Mouse (Mus musculus): Measurements from ENCODE around the gene Naa40. TPM values are rescaled to one million over a fixed set of nuclear protein-coding genes. Genes with fewer than 3 reads are reported as not detected.
A peak's percentile ranks its signal among the peaks of the same experiment; 100 is the strongest.

The Naa40 gene
- polyA plus RNA-seq, 1 experiment from 2014 or later = 90.0 TPM

DNA sequence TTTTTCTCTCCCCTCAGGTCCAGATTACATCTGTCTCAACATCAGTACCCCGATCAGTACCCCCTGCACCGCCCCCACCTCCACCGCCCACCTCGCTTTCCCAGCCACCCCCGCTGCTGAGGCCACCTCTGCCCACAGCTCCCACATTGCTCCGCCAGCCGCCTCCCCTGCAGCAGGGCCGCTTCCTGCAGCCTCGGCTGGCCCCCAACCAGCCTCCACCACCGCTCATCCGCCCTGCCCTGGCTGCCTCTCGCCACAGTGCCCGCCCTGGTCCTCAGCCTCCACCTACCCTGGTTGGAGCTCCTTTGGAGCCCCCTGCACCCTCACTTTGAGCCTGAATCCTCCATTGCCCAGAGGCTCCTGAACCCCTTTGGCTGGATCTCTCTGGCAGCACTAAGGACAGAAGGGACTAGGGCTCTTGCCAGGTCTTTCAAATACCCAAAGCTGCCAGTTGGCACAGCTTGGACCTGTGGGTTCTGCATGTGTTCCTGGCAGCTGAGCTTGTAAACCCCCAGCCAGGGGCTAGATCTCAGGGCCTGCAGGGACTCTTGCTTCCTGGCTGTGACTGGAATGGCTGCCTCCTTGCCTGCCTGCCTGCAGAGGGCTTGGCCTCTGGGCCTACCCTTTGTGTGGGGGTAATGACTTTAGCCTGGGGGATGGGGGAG lies 33.5 kb upstream of the Naa40 start:
- Histone ChIP-seq H3K9ac (peak overlapping the region; percentile 21; the same call in 1 of the 2 replicates), H3K36me3 (replicated peaks) (peaks cover 89% of the 10 kb centered on the region), H3K4me1 (peaks cover 72% of the 10 kb centered on the region), H3K4me3 (replicated peaks) (no peak overlapping the region), H3K27me3 (no peaks in the 10 kb centered on the region), H3K4me2 (no peak overlapping the region), H3K27ac (peak overlapping the region; percentile 83), H3K9me3 (no peaks in the 10 kb centered on the region)
- WGBS = 82% methylated on average over 9 of the region's 13 CpGs
- no peak for ATAC-seq (ENCODE audit: low FRiP score)

DNA sequence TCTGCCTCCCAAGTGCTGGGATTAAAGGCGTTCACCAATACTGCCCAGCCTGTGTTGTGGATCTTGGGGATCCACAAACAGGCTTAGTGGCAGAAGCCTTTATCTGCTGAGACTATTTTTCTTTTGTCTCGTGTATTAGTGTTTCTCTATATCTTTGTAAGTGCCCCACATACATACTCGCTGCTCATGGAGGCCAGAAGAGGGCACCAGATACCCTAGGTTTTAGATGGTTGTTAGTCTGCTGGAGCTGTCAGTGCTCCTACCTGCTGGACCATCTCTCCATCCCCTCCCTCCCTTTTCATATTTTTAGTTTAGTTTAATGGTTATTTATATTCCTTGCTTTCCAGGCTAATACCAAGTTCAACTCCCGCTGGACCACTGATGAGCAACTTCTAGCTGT lies 32.5 kb upstream of the Naa40 start:
- peaks cover 80% of the 10 kb centered on the region for H3K36me3 ChIP-seq (replicated peaks)
- H3K4me1 ChIP-seq = peaks cover 72% of the 10 kb centered on the region
- no peaks in the 10 kb centered on the region for H3K27me3 ChIP-seq
- ATAC-seq (ENCODE audit: low FRiP score) = no peak
- H3K27ac ChIP-seq = 0 out of 2 replicates have a peak overlapping the region, but pooled peaks have one; percentile 83
- H3K9me3 ChIP-seq = no peaks in the 10 kb centered on the region
- 84% methylated on average over 4 of the region's 4 CpGs for whole genome bisulfite sequencing
- no peak overlapping the region for H3K4me2 ChIP-seq
- H3K4me3 ChIP-seq (replicated peaks) = no peak overlapping the region
- H3K9ac ChIP-seq = no peak overlapping the region

DNA sequence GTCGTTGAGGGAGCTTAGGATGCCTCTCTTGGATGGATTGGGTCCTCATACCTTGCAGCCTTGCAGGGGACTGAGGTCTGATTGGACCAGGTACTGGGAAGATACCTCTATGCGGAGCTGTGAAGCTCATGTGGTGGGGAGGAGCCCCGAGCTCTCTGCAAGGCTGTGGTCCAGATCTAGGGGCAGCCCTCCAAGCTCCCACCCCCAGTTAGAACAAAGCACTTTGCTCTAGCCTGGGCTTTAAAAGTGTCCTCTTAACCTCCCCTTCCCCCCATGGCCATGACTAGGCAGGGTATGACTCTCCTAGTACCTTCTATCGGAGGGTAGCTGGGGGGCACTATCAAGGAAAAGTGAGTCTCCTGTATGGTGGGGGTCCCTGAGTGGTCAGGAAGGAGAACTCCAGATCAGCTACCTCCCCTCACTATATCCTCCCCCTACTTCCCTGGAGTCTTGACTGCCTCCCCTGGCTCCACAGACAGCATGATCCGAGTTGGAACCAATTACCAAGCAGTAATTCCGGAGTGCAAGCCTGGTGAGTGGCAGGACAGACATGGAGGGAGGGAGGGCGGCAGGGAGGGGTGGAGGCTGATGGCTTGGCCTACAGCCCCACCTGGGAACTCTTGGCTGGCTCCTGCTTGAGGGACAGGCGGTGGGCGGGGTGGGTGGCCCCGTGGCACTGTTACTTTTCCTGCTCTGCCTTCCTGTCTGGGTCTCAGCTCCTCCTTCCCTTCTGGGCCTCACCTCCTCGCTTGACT lies 28.5 kb upstream of the Naa40 start:
- WGBS = 6% methylated on average over 11 of the region's 11 CpGs

DNA sequence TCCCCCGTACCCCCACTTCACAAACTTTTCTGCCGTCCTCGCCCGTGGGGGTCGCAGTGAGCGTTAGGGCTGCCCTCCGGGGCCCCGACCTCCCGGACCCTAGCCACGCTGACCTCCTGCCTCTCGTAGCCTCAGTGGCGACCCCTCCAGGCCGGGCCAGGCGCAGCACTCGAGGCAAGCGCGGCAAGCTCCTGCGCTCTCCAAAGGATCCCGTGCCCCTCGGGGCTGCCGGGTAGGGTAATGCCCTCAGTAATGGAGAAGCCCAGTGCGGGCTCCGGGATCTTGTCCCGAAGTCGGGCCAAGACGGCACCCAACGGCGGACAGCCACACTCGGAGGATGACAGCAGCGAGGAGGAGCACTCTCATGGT lies 27.7 kb upstream of the Naa40 start:
- ATAC-seq (ENCODE audit: low FRiP score) = peak; percentile 19
- Histone ChIP-seq H3K9ac (peak overlapping the region; percentile 98), H3K36me3 (replicated peaks) (peaks cover 39% of the 10 kb centered on the region), H3K27ac (peak overlapping the region; percentile 100), H3K4me1 (peaks cover 77% of the 10 kb centered on the region), H3K27me3 (no peaks in the 10 kb centered on the region), H3K9me3 (no peaks in the 10 kb centered on the region), H3K4me2 (peak overlapping the region; percentile 97), H3K4me3 (replicated peaks) (peak overlapping the region; percentile 90)
- WGBS = under 1% methylated on average over 27 of the region's 30 CpGs

More for the DNA sequence above, 28.5 kb upstream of the Naa40 start:
- Histone ChIP-seq H3K9ac (peak overlapping the region; percentile 98), H3K4me1 (peaks cover 81% of the 10 kb centered on the region), H3K4me2 (peak overlapping the region; percentile 97), H3K27me3 (no peaks in the 10 kb centered on the region), H3K4me3 (replicated peaks) (peak overlapping the region; percentile 90), H3K9me3 (no peaks in the 10 kb centered on the region), H3K27ac (peak overlapping the region; percentile 100), H3K36me3 (replicated peaks) (peaks cover 46% of the 10 kb centered on the region)
- no peak for ATAC-seq (ENCODE audit: low FRiP score)

DNA sequence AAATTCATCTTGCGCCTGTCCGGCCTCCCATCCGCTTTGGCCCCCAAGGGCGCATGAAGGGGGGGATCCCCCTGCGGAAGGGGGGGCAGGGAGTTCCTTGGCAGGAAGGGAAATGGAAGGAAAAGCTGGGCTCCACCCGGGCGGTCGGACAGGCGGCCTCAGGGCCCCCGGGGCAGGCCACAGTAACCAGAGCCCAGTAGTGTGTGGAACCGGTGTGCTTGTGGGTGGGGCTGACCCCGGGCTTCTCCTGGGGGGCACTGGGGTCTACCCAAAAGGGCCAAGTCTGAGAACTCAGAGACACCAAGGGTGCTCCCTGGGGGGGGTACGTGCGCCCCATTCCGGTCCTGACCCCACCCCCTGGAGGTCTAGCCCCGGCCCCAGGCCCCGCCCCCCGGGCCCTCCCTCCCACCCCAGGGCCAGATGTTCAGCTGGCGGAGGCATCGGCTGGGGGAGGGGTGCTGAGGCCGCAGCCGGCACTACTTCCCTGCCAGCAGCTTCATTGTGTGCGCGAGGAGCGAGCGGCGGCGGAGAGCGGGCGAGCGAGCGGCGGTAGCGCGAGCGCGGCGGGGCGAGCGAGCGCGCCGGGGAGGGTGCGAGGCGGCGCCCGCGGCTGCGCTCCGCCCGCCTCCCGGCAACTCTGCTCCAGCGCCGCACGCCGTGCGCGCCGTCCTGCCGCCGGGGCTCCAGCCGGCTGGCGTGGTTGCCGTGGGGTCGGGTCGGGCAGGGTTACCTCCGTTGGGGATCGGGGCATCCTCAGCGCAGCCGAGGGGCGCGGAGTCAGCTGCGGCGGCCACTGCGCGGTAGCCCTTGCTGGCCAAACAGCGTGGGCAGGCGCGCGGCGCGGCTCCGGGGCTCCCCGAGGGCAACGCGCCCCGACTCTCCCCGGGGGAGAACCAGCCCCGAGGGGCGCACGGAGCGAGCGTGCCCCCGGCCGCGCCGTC lies 27.1 kb upstream of the Naa40 start:
- Histone ChIP-seq H3K4me3 (replicated peaks) (peak overlapping the region; percentile 90), H3K27me3 (no peaks in the 10 kb centered on the region), H3K4me1 (peaks cover 76% of the 10 kb centered on the region), H3K36me3 (replicated peaks) (peaks cover 32% of the 10 kb centered on the region), H3K9me3 (no peaks in the 10 kb centered on the region), H3K27ac (peak overlapping the region; percentile 100), H3K4me2 (peak overlapping the region; percentile 97), H3K9ac (peak overlapping the region; percentile 98)
- under 1% methylated on average over 94 of the region's 97 CpGs for WGBS
- peak; percentile 67 for ATAC-seq (ENCODE audit: low FRiP score)

DNA sequence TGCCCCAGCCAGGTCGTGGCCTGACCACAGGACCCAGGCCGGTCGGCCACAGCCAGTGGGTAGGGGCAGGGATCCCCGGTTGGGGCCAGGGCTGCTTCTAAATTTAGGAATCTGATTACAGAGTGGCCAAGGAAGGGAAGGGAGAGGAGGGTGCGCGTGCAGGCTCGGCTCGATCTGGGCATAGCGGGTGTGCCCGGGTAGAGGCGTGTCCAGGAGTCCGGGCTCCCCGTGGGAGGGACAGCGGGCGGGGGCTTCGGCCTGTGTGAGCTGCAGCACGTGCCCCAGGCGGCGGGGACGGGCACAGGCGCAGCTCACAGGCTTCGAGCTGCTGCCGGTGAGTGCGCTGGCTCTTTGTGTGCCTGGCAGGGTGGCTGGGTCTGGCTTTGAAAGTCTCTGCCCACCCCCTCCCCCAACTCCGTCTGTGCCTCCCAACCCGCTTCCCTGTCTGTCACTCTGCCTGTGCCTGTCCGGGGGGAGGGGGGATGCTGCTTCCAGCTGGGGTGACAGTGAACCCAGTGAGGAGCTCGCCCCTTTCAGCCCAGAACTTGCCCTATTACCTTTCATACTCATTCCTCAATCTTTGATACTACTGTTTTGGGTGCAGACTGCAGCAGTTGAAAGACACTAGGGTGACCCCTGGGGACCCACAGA lies 26.2 kb upstream of the Naa40 start, which contains the start of gene Rcor2:
Gene Rcor2, plus strand, starts transcription at position 235 of the 651 bp plus-strand sequence.
- ATAC-seq (ENCODE audit: low FRiP score) = peak; percentile 75
- H3K27ac ChIP-seq = peak within 1 kb of the TSS; percentile 100
- no peaks in the 10 kb centered on the region for H3K9me3 ChIP-seq
- peaks cover 70% of the 10 kb centered on the region for H3K4me1 ChIP-seq
- peak within 1 kb of the TSS; percentile 98 for H3K9ac ChIP-seq
- 2% methylated on average over 28 of the region's 28 CpGs for WGBS
- H3K27me3 ChIP-seq = no peaks in the 10 kb centered on the region
- H3K36me3 ChIP-seq (replicated peaks) = peaks cover 24% of the 10 kb centered on the region
- H3K4me2 ChIP-seq = peak within 1 kb of the TSS; percentile 97
- H3K4me3 ChIP-seq (replicated peaks) = peak within 1 kb of the TSS; percentile 90

DNA sequence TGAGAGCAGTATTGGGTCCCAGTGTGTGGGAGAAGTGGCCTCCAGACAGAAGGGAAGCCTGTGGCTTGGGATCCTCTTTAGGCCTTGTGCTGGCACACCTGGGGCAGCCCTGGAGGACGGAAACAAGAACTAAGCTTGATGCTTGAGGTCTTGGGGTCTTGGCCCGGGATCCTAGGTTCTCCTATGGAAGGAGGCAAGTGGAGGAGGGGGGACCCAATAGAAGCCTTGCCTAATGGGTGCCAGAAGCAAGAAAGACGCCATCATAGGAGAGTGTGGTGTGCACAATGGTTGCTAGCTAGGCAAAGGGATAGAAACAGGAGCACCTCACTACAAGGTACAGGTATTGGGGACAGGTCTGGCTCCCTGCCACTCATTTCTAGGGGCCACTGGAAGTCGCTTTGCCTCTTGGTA lies 25.4 kb upstream of the Naa40 start:
- Histone ChIP-seq H3K9me3 (no peaks in the 10 kb centered on the region), H3K9ac (peak overlapping the region; percentile 98), H3K36me3 (replicated peaks) (peaks cover 16% of the 10 kb centered on the region), H3K4me1 (peaks cover 62% of the 10 kb centered on the region), H3K4me3 (replicated peaks) (peak overlapping the region; percentile 90), H3K27me3 (no peaks in the 10 kb centered on the region), H3K4me2 (peak overlapping the region; percentile 97), H3K27ac (peak overlapping the region; percentile 100)
- ATAC-seq (ENCODE audit: low FRiP score) = no peak
- WGBS = 11% methylated on average over 4 of the region's 4 CpGs

DNA sequence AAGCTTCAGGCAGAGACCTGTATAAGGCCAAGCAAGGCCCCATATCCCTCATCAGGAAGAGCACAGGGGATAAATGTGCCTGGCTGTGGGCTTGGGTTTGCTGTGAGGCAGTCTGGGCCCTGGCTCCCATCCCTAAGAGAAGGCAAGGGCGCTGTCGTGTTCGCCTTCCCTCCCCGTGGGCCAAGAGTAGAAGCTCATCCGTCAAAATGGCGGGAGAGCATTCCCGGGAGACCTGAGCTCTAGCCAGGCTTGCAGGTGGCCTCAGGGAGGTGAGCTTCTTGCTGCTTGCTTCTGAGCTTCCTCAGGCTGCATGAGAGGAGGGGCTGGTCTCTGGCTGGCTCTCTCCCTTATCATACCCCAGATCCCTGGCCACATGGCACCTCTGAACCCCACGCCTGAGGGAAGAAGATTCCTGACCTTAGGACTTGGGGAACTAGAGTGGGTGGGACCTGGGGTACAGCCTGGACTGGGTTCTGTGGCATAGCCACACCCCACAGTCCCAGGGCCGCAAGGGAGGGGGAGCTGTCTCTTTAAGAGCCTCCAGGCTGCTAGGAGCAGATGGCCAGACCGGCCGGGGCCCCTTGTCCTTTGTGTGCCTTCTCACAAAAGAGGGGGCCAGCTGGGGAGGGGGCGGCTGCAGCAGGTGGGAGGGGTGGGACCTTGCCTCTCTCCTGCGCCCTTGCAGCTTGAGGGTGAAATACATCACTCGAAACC lies 24.7 kb upstream of the Naa40 start:
- H3K9ac ChIP-seq = peak overlapping the region; percentile 98
- H3K9me3 ChIP-seq = no peaks in the 10 kb centered on the region
- peak; percentile 51 for ATAC-seq (ENCODE audit: low FRiP score)
- peak overlapping the region; percentile 97 for H3K4me2 ChIP-seq
- no peaks in the 10 kb centered on the region for H3K27me3 ChIP-seq
- H3K4me3 ChIP-seq (replicated peaks) = peak overlapping the region; percentile 13; the same call in 1 of the 2 replicates
- peaks cover 54% of the 10 kb centered on the region for H3K4me1 ChIP-seq
- WGBS = 4% methylated on average over 12 of the region's 14 CpGs
- H3K36me3 ChIP-seq (replicated peaks) = peaks cover 8% of the 10 kb centered on the region
- H3K27ac ChIP-seq = peak overlapping the region; percentile 100

DNA sequence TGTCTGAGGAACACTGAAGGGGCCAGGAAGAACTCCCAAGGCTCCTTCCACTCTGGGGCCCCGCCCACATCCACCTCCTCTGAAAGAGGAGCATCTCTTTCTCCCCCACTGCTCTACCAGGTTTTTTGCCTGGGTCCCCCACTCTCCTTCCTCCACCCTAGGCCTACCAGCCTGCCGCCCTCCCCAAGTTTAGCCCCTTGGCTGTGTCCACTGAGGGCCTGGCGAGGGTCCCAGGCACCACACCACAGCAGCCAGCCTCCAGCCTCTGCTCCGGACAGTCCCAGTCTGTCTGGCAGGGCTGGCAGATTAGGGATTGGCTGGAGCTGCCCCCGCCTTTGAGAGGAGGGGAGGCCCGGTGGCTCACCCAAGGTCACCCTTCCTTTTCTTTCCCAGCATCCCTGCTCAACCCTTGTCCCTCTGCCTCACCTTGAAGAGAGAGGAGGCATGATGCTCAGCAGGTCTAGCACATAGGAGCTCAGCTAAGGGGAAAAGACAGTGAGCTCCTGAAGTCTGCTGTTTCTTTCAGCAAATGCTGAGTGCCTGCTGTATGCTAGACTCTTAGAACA lies 23.9 kb upstream of the Naa40 start:
- H3K27ac ChIP-seq = peak overlapping the region; percentile 100
- no peaks in the 10 kb centered on the region for H3K27me3 ChIP-seq
- WGBS = 2% methylated on average over 6 of the region's 6 CpGs
- no peak overlapping the region for H3K4me3 ChIP-seq (replicated peaks)
- peaks cover 46% of the 10 kb centered on the region for H3K4me1 ChIP-seq
- no peak for ATAC-seq (ENCODE audit: low FRiP score)
- no peaks in the 10 kb centered on the region for H3K9me3 ChIP-seq
- H3K9ac ChIP-seq = peak overlapping the region; percentile 44
- H3K4me2 ChIP-seq = peak overlapping the region; percentile 97
- H3K36me3 ChIP-seq (replicated peaks) = peaks cover under 1% of the 10 kb centered on the region; the same call in 1 of the 2 replicates

DNA sequence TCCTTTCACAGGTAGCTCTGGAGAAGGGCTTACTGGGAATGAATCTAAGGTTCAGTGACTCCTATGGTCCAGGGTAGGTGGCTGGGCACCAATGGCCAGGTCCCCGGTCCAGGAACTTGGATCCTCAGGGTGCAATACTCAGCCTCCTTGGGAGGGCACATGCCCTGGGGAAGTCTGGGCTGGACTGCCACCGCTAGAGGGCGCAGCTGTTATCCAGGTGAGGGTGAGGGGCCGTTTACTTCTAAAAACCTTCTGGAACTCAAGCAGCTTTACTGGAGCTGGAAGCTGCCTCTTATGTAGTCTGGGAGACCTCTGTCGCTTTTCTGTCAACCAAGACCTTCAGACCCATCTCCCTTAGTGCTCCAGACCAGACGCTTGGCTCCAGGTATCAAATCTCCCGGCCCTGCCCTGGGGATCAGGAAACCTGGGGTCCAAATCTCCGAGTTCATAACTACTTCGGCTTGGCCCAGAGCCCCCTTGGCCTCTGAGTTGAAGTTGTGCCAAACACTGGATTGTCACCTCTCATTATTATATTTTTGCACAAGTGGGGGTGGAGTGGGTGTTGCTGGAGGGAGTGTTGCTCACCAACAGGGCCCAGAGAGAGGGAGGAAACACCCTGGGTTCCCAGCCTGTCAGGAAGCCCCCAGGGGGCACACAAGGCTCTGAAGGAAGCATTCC lies 23.2 kb upstream of the Naa40 start:
- 17% methylated on average over 9 of the region's 9 CpGs for WGBS
- H3K27ac ChIP-seq = peak overlapping the region; percentile 100
- no peaks in the 10 kb centered on the region for H3K9me3 ChIP-seq
- peak overlapping the region; percentile 44 for H3K9ac ChIP-seq
- H3K27me3 ChIP-seq = no peaks in the 10 kb centered on the region
- no peak overlapping the region for H3K4me3 ChIP-seq (replicated peaks)
- no peaks in the 10 kb centered on the region for H3K36me3 ChIP-seq (replicated peaks)
- peaks cover 40% of the 10 kb centered on the region for H3K4me1 ChIP-seq
- H3K4me2 ChIP-seq = peak overlapping the region; percentile 97
- no peak for ATAC-seq (ENCODE audit: low FRiP score)
